Mouse (Mus musculus) megakaryocyte progenitor cell, adult 5-6 weeks (primary cell): ENCODE data around the gene Luzp1. TPM values are rescaled to one million over a fixed set of nuclear protein-coding genes. Genes with fewer than 3 reads are reported as not detected.
A peak's percentile ranks its signal among the peaks of the same experiment; 100 is the strongest.

Experiments used
- ATAC-seq: replicated peaks from 2 replicates; pipeline ENCODE4 v1.8.0; 2016; ENCODE audit warnings: mild to moderate bottlenecking, moderate TSS enrichment, inconsistent platforms; ENCODE audit not compliant: poor library complexity
- total RNA-seq, 2 experiments: library from RNA; stranded (forward) in 1 of 2; stranded (reverse) in 1 of 2; fragments of 157-497, 149-512 nt in 1 of 2; fragments of 200-1000 nt in 1 of 2; gene quantifications; 2 replicates each; pipeline versions ENCODE4 v1.2.3 to v1.2.4; 2015 to 2017

Luzp1 gene
- total RNA-seq (2015) (3.4 and 3.7 TPM in 2 replicates), total RNA-seq (2017) (2.3 and 3.3 TPM in 2 replicates)

DNA sequence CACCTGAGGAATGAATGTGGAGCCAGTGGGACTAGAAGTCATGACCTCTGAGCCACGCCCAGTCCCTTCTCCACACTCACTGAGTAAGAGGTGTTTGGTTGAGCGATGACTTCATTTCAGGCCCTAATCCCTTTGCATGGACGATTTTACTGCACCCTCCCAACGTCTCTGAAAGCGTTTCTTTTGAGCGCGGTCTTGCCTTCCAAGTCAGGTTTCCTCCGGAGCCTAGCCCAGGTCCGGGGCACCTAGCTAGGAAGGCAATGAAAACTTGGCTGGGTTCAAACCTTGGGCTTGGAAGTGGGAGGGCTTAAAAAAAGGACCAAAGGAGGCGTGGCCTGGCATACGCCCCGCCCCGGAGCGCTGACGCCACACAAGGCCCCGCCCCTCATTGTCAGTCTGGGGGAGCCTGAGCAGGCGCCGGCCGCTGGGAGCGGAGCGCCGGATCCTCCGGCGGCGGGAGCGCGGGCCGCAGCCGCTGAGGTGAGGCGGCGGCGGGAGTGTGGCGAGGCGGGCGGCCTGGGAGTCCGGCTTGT, at the start of gene Luzp1:
Luzp1 (plus strand) TSS at position 391 of the 533 bp plus-strand sequence.
- peak; percentile 95 for ATAC-seq

DNA sequence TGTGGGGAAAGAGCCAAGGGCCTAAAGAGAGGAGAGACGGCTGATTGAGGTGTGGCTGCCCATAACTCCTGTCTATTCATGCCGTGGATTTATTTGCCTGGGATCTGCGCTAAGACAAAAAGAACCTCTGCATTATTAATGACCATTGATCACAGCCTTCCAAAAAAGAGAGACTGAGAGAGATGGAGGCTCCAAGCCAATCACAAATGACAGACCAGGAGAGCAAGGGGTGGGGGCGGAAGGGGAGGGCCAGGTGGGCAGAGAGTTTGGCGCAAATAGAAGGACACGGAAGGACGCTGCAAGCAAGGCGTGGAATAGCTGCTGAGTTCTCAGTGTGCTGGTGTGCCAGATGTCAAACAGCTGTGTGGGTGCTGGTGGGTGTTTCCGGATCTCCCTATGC, 46.3 kb upstream of the Luzp1 start, which contains the start of gene Htr1d:
Htr1d (plus strand) TSS at position 301 of the 400 bp plus-strand sequence.
- ATAC-seq, result no peak

DNA sequence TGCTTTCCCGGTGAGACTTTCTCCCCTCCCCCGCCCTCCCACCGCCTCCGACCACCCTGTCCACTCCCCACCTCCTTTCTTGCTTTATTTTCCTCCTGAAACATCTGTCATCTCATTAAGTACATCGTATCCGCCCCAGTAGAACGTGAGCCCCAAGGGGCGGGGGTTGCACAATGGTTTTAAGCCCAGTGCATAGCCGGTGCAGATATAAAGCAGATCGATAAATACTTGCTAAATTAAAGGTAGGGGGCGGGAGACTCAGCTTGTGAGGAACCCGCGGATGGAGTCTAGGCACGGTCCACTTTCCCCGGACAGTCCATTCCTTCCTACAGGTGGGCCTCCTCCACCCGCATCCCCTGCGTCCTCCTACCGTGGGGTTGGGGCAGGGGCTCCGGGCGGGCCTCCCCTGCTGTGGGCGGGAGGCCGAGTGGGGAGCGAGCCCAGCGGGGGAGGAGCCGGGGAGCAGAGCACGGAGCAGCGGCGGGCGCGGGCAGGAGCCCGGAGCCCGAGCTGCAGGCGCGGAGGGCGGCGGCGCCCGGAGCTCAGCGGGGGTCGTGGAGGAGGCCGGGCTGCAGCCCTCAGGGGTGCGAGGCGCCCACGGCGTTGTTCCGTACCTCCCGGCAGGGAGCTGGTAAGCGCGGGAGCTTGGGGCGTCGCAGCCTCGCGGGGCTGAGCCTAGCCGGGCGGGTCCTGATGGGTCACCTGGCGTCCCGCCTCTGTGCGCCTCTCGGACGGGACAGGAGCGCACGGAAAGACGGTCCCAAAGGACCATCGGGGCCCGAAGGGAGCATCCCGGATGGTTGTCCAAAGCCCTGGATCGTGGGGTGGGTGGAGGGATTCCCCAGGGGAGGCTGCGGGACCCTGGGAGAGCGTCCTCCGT, 45.2 kb upstream of the Luzp1 start:
- ATAC-seq, result no peak

GRCm38 (mm10) chr4:136425000-136425288, 44.6 kb upstream of the Luzp1 start:
- ATAC-seq, result no peak

- no peak for ATAC-seq
Observed at GRCm38 (mm10) chr4:136430609-136431375, 38.8 kb upstream of the Luzp1 start.

GRCm38 (mm10) chr4:136431376-136431693, 38.2 kb upstream of the Luzp1 start:
- peak; percentile 73 for ATAC-seq

DNA sequence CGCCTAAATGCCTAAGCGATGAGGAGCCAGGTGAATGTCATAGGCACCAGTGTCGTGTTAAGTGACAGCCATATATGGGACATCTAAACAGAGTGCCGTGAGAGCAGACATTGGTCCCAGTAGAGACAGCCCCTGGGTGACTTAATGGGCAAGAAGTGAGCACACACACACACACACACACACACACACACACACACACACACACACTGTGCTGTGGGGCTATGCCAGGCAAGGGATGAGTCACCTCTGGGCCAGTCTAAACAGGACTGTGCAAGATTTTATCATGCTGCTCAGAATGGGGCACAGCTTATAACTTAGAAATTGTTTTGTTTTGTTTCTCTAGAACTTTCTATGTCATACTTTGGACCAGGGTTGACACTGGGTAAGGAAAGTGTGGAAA, 35.5 kb upstream of the Luzp1 start:
- ATAC-seq, result no peak

DNA sequence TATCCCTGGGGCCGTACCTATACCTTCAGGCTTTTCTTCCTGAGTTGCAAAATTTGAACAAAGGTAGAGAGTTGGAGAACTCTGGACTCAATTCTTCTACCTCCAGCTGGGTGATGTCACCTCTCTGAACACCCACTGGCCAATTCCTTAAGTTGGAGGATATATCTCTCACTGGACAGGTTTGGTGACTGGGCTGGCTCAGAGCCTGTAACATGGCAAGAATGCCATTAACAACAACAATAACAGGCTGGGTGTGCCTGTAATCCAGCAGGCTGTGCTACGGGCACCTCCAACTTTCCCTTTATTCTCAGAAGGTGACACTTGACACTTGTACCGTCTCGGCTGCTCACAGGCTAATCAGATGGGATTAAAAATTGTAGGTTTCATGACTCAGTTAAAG, 30.5 kb upstream of the Luzp1 start:
- ATAC-seq, result no peak

- ATAC-seq, result no peak
Observed at GRCm38 (mm10) chr4:136441354-136442043, 28.1 kb upstream of the Luzp1 start.

GRCm38 (mm10) chr4:136444561-136444960, 25.0 kb upstream of the Luzp1 start:
- ATAC-seq, result no peak

GRCm38 (mm10) chr4:136449795-136450194, 19.8 kb upstream of the Luzp1 start:
- no peak for ATAC-seq

GRCm38 (mm10) chr4:136450271-136450670, 19.3 kb upstream of the Luzp1 start:
- no peak for ATAC-seq

- 0 out of 2 replicates have a peak, but pooled peaks have one; percentile 11 for ATAC-seq
Observed at GRCm38 (mm10) chr4:136451564-136451963, 18.0 kb upstream of the Luzp1 start.

DNA sequence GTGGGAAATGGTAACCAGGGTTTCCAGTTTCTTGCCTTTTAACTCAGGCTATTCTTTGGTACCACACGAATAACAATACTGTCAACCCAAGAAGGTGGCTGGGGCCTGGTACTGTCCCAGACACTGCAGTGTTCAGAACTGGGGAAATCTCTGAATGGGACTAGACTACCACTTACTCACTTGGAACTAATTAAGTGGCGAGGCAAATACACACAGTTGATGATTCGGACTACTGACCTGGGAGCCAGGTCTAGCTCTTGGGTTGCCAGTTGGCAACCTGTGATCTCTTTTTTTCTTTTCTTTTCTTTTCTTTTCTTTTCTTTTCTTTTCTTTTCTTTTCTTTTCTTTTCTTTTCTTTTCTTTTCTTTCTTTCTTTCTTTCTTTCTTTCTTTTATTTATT, 17.3 kb upstream of the Luzp1 start:
- no peak for ATAC-seq

DNA sequence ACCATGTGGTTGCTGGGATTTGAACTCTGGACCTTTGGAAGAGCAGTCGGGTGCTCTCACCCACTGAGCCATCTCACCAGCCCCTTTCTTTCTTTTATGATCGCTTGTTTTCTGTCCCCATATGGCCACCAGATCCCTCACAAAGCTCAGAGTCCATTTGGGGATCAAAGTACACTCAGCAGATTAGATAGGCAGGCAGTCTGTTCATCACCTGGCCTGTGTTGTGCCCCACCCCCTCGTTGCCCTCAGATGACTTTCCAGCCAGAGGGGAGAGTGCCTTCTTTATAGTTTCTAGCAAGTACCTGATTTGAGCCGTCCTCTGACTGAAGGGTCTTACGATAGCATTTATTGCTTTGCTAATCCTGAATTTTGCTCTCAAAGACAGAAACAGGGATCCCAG, 16.8 kb upstream of the Luzp1 start:
- no peak for ATAC-seq

- peak; percentile 85 for ATAC-seq
Observed at GRCm38 (mm10) chr4:136454850-136455260, 14.7 kb upstream of the Luzp1 start.

DNA sequence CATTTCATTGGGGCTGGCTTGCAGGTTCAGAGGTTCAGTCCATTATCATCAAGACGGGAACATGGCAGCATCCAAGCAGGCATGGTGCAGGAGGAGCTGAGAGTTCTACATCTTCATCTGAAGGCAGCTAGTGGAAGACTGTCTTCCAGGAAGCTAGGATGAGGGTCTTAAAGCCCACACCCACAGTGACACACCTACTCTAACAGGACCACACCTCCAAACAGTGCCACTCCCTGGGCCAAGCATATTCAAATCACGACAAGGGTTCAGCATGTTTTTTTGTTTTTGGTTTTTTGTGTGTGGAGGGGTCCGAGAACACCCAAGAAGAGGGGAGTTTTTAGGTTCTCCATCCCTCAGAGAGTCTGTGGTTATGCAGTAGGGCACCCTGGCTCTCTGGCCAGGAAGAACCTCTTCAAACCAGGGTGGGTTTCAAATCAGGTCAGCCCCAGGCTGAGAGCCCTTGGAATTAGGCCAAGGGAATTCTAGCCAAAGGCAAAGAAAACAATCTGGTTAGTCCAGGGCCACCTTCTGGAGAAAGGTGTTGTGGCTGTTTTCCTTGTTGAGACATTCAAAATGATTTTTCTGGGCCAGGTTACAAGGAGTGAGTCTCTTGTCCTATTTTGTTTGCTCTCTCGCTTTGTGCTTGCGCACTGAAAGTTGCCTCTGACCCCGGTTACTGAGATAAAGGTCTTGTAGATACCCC, 12.9 kb upstream of the Luzp1 start:
- no peak for ATAC-seq

- ATAC-seq, result no peak
Observed at GRCm38 (mm10) chr4:136458276-136458675, 11.3 kb upstream of the Luzp1 start.

DNA sequence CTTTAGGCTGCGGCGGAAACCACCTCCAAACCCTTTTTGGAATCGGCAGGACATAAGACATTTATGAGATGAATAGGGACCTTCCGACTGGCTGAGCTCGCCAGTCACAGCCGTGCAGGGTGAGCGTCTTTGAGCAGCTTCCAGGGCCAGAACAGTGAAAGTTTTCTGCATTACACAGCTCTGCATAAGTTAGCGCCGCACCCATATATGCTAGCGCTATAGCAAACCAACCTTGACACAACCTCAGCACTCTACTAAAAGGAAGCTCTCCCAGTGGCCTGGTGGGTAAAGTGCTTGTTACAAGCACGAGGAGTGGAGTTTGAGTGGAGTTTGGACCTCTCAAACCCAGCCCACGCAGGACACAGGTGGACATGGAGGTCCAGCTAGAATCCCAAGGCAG, 10.4 kb upstream of the Luzp1 start:
- no peak for ATAC-seq

GRCm38 (mm10) chr4:136461206-136461605, 8.4 kb upstream of the Luzp1 start:
- ATAC-seq, result no peak

- no peak for ATAC-seq
Observed at GRCm38 (mm10) chr4:136461761-136462085, 7.8 kb upstream of the Luzp1 start.
